Comparison of ENCODE assay signal across 11 mouse cellular contexts in the genomic region with DNA sequence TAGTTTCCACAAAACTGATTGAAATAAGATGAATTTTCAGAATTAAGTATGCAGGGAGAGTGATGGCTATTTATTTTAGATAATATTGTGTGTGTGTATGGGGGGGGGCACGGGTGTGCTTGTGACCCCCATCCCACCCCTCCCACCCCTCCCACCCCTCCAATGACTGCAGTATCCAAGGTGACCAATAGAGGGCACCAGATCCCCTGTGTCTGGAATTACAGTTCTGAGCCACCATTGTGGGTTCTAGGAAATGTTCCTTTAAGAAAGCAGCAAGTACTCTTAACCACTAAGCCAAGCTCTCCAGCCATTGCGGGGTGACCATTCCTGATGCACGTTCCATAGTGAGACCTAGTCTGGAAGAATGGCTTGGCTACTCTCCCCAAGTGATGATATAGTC.
DNase-seq lines count a peak whose midpoint lies in the region; ATAC-seq and TF ChIP-seq lines count a peak whose summit lies in the region.
"Had no signal": no experiment of that assay in that cellular context is flagged by ENCODE, and none has a peak within 500 bp of the region (broad histone marks: within the 10 kb centered on the region; RNA-seq: fewer than 3 reads in every experiment).

No protein-coding gene starts in this region.

- TF ChIP-seq CTCF in liver, postnatal 0 days (IDR thresholded peaks at IDR 0.05; ENCODE audit: low read depth), result peak; percentile 46

- H3K27me3 ChIP-seq in liver, postnatal 0 days (ENCODE audit: insufficient read depth, low read length), result no peaks in the 10 kb centered on the region
- H3K27me3 ChIP-seq in liver, embryonic 12.5 days (replicated peaks), result no peaks in the 10 kb centered on the region
- H3K27me3 ChIP-seq in limb, embryonic 11.5 days (ENCODE audit: control insufficient read depth, insufficient read depth, low read length), result no peaks in the 10 kb centered on the region
- H3K27me3 ChIP-seq: liver, embryonic 13.5 days; midbrain, embryonic 12.5 days had no signal

- no peak overlapping the region for H3K4me3 ChIP-seq in liver, postnatal 0 days (ENCODE audit: low read depth, low read length)
- no peak overlapping the region for H3K4me3 ChIP-seq in liver, embryonic 12.5 days
- no peak overlapping the region for H3K4me3 ChIP-seq in limb, embryonic 11.5 days (ENCODE audit: low read depth, low read length)
- H3K4me3 ChIP-seq: liver, embryonic 13.5 days; midbrain, embryonic 12.5 days had no signal

- peak; percentile 82 for DNase-seq in heart, adult 11 months
- DNase-seq in heart, adult 9 months (ENCODE audit: low spot score in 2 of 2), result no peak
- DNase-seq in liver, postnatal 0 days, result peak; percentile 18
- peak; percentile 4 for DNase-seq in NIH3T3 (ENCODE audit: low read depth)
- DNase-seq in limb, embryonic 11.5 days (ENCODE audit: low spot score), result peak; percentile 60
- DNase-seq in thymus, postnatal 36 days, result no peak
- DNase-seq in frontal cortex, postnatal 36 days (ENCODE audit: low spot score in 2 of 2), result no peak
- DNase-seq: liver, embryonic 13.5 days; thymus, adult 2 months had no signal

- H3K4me2 ChIP-seq in liver, postnatal 0 days (ENCODE audit: low read depth, low read length), result no peak overlapping the region
- no peak overlapping the region for H3K4me2 ChIP-seq in liver, embryonic 12.5 days
- H3K4me2 ChIP-seq in limb, embryonic 11.5 days (ENCODE audit: low read depth, severe bottlenecking), result no peak overlapping the region
- H3K4me2 ChIP-seq: liver, embryonic 13.5 days; midbrain, embryonic 12.5 days had no signal

- ATAC-seq in liver, postnatal 0 days, result no peak
- no peak for ATAC-seq in liver, embryonic 12.5 days
- ATAC-seq in limb, embryonic 11.5 days (ENCODE audit: insufficient number of reproducible peaks, low FRiP score, low TSS enrichment, low read depth), result no peak

- WGBS in liver, postnatal 0 days (ENCODE audit: insufficient replicate concordance), result 34% methylated on average over 3 of the region's 3 CpGs
- WGBS in liver, embryonic 12.5 days (ENCODE audit: insufficient replicate concordance), result 25% methylated on average over 3 of the region's 3 CpGs
- 26% methylated on average over 3 of the region's 3 CpGs for WGBS in limb, embryonic 11.5 days

- no peak for TF ChIP-seq EP300 in liver, postnatal 0 days (IDR thresholded peaks at IDR 0.05; ENCODE audit: low read depth)

- H3K9ac ChIP-seq in liver, postnatal 0 days (replicated peaks), result no peak overlapping the region
- no peak overlapping the region for H3K9ac ChIP-seq in liver, embryonic 12.5 days
- H3K9ac ChIP-seq in limb, embryonic 11.5 days (ENCODE audit: low read length), result no peak overlapping the region
- H3K9ac ChIP-seq: liver, embryonic 13.5 days; midbrain, embryonic 12.5 days had no signal

- H3K27ac ChIP-seq in liver, postnatal 0 days (ENCODE audit: low read depth), result no peak overlapping the region
- H3K27ac ChIP-seq in liver, embryonic 12.5 days, result no peak overlapping the region
- H3K27ac ChIP-seq in limb, embryonic 11.5 days (replicated peaks; ENCODE audit: low read depth, low read length), result no peak overlapping the region
- H3K27ac ChIP-seq: liver, embryonic 13.5 days; midbrain, embryonic 12.5 days had no signal

- H3K4me1 ChIP-seq in liver, postnatal 0 days (ENCODE audit: insufficient read depth), result no peaks in the 10 kb centered on the region
- no peaks in the 10 kb centered on the region for H3K4me1 ChIP-seq in liver, embryonic 12.5 days
- no peaks in the 10 kb centered on the region for H3K4me1 ChIP-seq in limb, embryonic 11.5 days (ENCODE audit: control insufficient read depth, insufficient read depth, low read length)
- H3K4me1 ChIP-seq: liver, embryonic 13.5 days; midbrain, embryonic 12.5 days had no signal

- H3K9me3 ChIP-seq in liver, postnatal 0 days (ENCODE audit: low read length), result no peaks in the 10 kb centered on the region
- H3K9me3 ChIP-seq in liver, embryonic 12.5 days (replicated peaks), result no peaks in the 10 kb centered on the region
- no peaks in the 10 kb centered on the region for H3K9me3 ChIP-seq in limb, embryonic 11.5 days (ENCODE audit: control insufficient read depth, low read length)
- H3K9me3 ChIP-seq: midbrain, embryonic 12.5 days had no signal

- no peaks in the 10 kb centered on the region for H3K36me3 ChIP-seq in liver, postnatal 0 days (replicated peaks; ENCODE audit: insufficient read depth, low read length)
- no peaks in the 10 kb centered on the region for H3K36me3 ChIP-seq in liver, embryonic 12.5 days
- no peaks in the 10 kb centered on the region for H3K36me3 ChIP-seq in limb, embryonic 11.5 days (ENCODE audit: control insufficient read depth, insufficient read depth, low read length)
- H3K36me3 ChIP-seq: liver, embryonic 13.5 days; midbrain, embryonic 12.5 days had no signal

Comparison
In these comparisons a context has a peak if more than half of its experiments do, and no peak if none do; other contexts are left out.
1. DNase-seq: peak in heart, adult 11 months (single experiment), liver, postnatal 0 days (single experiment), NIH3T3 (single experiment) and limb, embryonic 11.5 days (single experiment); none in heart, adult 9 months (0 of 2), thymus, postnatal 36 days (0 of 2) and frontal cortex, postnatal 36 days (0 of 2).